Mouse (Mus musculus) kidney, postnatal 10 days (tissue): ENCODE measurements around the gene Hspbp1.

ENCODE experiments used
- DNase-seq: peaks from one replicate; pipeline ENCODE4 v3.0.0; 2021; ENCODE audit warnings: mixed read lengths

Hspbp1 gene

DNA sequence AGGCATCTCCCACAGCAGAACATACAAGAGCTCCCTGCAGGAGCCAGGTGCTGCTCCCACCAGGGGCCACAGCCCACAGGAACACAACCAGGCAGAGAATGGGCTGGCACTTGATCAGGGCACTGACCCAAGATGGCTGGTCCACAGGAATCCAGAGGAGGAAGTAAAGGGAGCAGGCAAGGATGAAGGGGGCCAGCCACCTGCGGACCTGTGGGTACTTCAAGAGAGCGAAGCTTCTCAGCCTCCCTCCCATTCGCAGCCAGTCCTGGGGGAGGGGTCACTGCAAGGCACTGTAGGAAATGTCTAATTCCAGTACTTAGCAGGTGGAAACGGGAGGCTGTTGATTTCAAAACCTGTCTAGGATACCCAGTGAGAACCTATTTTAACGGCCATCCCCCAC, 55.3 kb downstream of the Hspbp1 start:
- DNase-seq = no peak

DNA sequence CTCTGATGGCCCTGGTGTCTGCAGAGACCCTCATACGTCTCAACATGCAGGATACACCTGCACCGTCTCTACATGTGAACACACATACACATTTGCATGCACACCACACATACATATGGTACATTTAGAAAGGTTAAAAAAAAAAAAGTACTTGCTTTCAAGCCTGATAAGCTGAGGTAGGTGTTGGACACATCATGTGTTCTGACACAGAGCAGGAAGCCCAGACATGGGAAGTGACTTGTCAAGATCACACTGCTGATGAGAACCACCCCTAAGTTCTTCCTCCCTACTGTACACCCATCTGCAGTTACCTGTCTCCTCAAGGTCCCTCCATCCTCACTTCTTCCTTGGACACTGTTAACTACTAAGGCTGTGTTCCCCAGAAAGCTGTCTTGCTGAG, 58.9 kb downstream of the Hspbp1 start:
- DNase-seq = no peak

DNA sequence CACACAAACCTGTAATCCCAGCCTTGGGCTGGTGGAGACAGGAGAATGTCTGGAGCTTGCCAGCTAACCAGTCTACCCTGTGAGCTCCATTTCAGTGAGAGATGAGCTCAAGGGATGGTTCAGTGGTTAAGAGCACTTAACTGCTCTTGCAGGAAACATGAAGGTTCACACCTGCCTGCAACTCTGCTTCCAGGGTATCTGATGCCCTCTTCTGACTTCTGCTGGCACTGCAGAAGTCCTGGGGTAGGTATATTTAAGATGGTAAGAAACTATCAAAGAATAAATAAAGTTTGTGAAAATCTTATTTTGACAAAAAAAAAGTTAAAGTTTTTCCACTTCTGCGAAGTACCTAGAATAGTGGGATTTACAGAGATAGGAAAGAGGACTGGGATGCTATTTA, 60.5 kb downstream of the Hspbp1 start:
- no peak for DNase-seq

DNA sequence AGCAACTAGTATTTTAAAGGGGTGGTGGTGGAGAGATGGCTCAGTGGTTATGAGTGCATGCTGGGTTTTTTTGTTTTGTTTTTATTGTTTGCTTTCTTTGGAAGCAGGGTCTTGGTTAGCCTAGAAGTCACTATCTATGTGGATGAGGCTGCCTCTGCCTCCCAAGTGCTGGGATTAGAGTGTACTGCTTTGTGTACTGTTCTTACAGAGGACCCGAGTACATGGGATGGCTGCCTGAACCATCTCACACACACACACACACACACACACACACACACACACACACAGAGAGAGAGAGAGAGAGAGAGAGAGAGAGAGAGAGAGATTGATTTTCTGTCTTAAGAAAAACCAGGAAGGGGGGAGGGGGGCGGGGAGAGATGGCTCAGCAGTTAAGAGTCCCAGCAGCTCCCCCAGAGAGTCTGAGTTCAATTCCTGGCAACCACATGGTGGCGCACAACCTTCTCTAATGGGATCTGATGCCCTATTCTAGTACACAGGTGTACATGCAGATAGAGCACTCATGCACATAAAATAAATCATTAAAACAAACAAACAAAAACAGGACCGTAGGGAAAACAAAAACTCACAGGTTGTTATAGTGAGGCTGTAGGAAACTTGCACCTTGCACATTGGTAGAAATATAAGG, 61.2 kb downstream of the Hspbp1 start:
- peak; percentile 72 for DNase-seq

DNA sequence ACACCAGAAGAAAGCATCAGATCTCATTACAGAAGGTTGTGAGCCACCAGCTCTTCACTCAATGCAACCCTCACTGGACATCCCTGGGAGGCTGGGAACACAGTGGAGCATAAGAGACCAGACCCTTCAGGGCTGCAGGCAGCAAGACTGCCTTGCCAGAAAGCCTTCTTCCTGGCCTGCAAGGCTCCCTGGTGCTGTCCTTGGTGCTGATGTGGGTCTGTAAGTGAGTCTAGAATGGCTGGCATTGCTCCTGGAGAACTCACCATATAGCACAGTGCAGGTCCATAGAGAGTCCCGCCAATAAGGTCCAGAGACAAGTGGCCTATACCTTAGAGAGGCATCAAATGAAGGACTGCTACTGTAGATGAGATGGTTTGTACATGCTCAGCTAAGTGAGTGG, 64.9 kb downstream of the Hspbp1 start:
- peak; percentile 85 for DNase-seq

DNA sequence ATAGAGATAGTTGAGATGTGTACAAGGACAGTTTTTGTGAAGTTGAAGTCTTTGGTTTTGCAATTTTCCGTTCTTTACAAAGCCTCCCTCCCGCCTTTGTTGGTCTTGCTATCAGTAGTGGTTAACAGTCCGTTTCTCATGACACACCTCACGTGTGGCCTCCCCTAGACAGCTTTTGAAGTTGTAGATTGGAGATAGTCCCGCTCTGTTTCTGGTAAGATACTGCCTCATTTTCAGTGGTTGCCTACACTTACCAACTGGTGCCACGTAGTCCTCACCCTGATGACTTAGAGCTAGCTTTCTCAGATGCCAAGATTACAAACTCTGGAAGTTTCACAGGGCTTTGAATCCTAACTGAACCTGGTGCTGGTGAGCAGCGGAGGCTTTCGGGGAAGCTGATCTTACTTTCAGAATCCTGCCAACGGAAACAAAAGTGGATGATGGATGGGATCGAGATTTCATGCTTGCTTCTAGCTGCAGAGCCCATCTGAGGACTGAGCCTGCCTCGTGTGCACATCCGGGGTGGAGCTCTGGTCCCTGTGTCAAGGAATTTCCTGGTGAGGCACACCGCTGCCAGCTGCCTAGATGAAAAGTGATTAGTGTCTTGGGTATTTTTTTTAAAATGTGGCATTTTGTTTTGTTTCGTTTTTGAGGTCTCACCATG, 71.0 kb downstream of the Hspbp1 start:
- no peak for DNase-seq

DNA sequence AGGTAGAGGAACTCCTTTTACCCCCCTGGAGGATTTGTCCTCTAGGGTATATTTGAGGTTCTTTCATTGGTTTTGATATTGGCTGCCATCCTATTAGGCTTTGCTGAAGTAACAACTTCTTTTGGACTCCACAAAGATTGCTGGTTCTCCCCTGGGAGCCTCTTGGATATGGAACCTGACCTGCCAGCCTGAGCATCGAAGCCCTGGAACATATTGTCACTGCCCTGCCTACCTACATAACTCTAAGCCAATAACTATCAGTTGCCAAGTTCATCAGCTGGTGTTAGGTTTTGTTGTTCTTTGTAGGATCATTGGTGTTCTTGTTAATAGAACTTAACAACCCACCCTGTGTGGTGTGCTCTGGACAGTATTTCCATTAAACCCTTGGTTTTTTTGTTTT, 71.9 kb downstream of the Hspbp1 start:
- no peak for DNase-seq

DNA sequence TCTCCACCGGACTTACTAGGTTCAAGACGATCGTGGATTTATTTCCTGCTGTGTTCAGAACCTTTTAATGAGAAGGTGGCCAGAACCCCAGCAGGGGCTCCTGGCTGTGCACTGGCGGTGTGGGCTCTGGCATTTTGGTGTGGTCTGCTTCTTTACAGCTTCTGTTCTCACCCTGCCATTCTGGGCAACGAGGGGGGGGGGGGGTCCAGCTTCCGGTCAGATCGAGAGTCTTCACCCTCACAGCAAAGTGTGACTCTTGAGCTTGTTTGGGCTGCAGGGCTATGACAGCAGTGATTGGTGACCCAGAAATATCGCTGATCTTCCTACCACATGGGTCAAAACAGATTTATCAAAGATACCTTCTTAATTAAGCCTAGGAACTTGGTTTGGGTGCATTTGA, 72.5 kb downstream of the Hspbp1 start:
- DNase-seq = no peak

DNA sequence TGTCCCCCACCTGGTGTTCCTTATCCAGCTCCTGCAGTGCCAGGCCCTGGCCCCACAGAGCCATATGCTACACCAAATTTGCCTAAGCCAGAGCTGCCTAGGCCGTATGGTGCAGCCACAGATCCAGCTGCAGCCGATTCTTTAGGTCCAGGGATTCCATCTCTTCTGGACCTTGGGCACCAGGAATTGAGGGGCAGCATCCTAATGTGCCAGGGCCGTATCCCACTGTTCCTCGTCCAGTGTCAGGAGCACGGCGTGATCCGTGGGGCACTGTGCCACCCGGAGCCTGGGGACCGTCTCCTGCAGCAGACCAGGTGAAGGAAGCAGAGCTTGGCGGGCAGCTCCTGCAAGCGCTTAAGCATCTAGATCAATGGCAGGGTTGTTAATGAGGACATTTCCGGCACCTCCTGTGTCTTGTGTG, 72.9 kb downstream of the Hspbp1 start:
- DNase-seq = no peak

DNA sequence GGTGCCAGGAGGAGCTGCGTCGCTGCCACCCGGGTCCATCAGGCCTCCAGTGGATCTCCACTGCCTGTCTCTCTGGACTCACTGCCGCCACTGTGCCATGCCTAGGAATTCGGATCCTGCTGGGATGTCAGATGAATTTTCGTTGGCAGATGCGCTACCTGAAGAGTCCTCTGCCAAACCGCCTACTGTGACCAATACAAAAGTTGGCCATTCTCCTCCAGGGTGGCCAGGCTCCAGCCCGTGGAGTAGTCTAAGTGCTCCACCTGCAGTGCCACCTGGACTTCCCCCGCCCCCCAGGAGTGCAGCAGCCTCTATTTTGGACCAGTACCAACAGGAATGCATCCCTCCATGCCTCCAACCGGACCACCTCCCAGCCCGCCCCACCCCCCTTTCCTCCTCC, 73.4 kb downstream of the Hspbp1 start:
- DNase-seq = no peak
